Mouse (Mus musculus): ENCODE measurements around the gene Gm49361.

The Gm49361 gene

DNA sequence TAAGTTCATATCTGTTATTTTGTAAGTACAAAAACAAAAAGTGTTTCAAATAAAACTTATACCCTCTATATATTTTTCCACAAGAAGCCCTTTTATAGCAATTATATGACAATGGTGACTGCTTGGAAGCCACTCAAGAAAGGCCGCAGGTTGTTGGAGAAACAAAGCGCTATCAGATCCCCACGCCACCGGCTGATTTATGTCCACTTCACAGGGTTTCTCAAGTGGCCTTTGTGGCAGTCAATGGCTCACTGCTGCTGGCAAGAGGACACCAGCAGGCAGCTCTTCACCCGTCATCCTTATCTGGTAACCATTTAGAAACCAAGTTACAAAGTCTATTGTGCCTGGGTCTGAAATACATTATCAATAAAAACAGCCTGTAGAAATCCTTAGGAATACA is 111.8 kb downstream of the Gm49361 start:
- in situ Hi-C loops (cut with MboI, MseI) = no loop called here

DNA sequence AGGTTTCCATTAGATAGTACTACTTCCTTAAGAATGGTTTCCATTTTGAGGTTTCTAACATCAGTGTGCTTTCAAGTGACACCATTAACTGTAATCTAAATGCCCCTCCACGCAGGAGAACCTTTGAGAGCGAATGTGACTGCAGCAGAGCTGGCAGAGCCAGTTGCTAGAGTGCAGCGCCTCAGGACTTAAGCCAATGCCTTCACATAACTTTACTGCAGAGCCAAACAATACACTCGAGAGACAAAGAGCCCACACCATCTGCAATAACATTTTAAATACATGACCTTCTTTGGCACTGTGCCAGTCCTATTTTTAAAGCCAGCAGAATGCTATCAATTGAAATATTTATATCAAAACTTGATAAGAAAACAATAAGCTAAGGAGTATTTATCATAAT is 116.3 kb downstream of the Gm49361 start:
- in situ Hi-C loops (cut with MboI, MseI) = no loop called here

DNA sequence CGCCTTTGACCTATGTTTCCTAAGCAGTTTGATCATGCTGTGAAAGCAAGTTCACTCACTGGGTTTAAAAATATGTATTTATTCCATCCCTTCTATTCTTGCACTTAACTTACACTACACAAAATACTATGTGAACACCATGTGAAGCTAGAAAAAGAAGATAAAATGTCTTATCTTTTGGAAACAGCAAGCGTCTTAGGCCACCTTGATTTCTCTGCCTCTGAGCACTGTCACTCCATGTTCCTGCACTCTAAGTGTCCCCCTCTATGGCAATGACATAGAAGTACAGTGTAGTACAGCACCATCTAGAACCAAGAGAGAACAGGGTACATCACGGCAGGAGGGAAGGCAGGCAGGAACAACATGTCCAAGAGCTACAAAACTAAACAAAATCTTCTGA is 123.0 kb downstream of the Gm49361 start:
- in situ Hi-C loops (cut with MboI, MseI) = no loop called here

DNA sequence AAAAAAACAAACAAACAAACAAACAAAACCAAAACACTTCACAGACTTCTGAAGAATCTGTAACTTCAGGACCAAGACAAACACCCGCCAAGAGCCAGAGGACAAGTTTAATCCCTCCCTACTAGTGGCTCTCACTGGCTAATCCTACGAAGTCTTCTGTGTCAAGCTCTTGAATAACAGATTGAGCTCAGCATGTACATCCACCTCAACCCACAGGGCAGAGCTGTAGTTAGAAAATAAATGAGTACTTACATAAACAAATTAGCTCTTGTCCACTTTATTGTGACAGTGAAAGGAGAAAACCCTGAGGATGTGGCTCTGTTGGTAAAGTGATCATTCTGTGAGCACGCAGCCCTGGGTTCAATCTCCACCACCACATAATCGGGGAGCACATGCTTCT is 124.2 kb downstream of the Gm49361 start:
- in situ Hi-C loops (cut with MboI, MseI) = no loop called here

DNA sequence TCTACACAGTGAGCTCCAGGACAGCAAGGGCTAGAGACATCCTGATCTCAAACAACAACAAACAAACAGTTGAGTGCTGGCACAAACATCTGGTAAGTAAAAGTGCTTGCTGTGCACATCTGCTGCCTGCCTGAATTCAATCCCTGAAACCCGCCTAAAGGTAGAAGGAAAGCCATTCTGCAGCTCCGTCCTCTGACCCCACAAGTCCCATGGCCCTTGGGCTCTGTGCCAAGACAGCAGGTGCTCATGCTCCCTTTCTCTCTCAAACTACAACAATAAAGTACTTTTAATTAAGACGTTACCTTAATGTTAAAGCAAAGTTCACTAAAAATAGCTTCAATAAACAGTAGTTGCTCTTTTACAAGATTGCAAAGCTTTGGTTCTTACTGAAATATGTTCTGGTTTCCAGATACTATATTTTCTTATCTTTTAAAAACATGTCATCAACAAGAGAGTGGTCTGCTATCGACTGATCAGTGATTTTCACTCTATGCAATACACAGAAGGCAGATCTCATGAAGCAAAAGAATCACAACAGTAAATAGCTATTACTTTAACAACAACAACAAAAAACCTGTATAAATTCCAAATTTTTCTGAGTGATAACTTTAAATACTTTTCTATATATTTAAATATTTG is 125.2 kb downstream of the Gm49361 start:
- in situ Hi-C loops (cut with MboI, MseI) = no loop called here

DNA sequence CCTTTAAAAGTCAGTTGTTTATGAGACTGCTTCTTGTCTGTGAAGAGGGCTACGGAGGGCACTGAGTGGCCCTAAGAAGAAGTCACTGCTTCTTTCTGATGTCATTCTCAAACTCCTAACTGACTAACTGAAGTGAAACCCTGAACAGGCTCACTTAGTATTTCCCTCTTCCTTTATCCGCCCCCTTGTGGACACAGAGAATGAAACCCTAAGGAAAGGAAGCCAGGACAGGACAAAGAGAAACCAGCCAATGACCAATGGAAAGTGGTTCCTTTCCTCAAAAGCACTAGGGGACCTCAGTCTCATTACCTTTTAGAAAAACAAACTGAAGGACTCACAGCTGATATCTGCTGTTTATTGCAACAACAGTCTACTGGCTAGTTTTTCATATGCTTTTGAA is 126.4 kb downstream of the Gm49361 start:
- in situ Hi-C loops (cut with MboI, MseI) = no loop called here

DNA sequence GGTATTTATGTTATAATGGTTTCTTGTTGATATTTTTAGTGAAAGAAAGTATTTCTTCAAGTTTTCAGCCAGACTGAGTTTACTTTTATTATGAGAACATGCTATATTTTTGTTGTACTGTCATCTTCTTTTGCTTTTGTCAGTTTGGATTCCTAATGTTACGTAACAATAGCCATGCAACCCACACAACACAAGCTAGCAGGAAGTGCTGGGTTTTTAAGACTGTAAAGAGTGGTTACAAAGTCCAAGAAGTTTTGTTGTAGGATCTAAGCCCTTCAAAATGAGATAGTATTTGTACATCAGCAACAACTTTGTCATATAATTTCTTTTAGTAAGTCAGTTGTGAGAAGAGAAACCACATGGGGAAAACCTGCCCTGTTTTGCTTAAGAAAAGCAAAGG is 128.2 kb downstream of the Gm49361 start:
- in situ Hi-C loops (cut with MboI, MseI) = no loop called here

DNA sequence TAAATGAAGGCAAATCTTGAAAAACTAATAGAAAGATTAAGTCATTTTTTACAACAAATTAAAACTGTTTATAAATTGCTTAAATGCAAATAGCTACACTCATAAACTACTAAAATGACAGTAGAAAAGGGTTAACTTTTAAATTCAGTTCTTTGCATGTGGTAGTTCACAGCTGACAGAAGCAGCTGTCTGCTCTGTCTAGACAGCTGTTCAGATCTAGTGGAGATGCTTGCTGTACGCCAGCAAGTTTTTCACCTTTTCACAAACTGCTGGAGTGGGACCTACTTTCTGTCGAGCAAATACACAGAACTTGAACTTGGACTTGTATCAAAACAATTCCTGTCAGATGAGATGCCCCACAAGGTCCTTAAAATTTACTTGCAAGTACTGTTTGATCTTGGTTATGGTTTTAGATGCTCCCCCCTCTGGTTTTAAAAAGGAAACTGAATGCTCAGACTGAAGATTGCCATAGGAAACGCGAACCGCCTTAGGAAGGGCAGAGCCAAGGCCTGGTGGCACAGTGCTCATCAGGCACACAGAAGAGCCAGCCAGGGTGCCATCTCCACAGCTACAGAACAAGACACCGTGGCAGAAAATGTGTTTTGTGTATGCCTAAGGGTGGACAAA is 129.5 kb downstream of the Gm49361 start:
- in situ Hi-C loops (cut with MboI, MseI) = no loop called here

DNA sequence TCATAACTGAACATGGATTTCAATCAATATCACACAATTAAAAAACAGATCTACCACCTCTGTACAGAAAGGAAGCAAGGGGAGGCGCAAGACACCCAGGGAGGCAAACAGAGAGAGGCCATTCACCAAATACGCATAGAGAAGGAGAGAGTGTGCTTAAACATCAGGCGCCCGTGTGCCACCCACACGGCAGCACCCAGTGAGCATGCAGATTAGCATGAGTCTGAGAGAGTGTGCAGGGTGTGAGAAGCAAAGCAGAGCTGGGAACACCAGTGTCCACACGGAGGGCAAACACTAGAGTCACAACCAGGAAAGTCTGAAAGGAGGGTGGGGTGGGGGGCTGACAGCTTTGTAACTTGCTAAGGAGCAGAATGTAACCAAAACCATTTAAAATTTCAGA is 130.1 kb downstream of the Gm49361 start:
- in situ Hi-C loops (cut with MboI, MseI) = no loop called here

DNA sequence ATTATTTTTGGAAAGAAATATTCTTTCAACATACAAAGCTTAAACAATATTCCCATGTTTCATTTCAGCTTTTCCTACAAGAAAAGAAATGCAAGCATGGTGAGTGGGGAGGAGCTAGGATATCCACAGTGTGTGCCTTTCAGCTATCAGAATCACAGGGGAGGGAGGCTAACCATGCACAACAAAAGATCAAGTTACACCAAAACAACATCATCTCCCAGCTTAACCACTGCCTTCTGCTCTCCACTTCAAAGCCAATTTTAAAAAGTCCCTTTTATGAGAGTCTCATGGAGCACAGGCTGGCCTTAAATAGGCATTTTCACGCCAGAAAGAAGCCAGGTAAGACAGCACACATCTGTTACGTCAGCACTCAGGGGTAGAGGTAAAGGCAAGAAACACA is 134.9 kb downstream of the Gm49361 start:
- in situ Hi-C loops (cut with MboI, MseI) = no loop called here

DNA sequence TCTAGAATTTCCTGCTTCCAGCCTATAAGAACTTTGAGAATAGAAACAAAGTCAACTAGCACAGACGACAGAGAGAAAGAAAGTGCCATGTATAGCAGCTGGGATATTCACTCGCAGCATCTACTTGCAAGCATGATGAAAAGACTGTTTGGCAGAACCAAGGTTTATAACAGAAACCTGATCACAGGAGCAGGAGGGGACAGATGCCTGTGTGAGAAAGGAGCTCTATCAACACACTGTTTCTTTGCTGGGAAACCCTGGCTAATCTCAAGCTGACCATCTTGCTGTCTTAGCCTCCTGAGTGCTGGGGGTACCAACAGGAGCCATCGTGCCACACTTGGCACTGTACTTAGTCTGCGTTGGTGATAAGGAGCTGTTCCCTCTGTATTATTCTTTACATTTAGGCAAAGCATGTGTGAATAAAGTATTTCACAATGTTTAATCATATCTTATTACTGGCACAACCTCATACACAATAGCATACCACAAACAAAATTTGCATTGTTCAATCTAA is 136.0 kb downstream of the Gm49361 start:
- in situ Hi-C loops (cut with MboI, MseI) = no loop called here

DNA sequence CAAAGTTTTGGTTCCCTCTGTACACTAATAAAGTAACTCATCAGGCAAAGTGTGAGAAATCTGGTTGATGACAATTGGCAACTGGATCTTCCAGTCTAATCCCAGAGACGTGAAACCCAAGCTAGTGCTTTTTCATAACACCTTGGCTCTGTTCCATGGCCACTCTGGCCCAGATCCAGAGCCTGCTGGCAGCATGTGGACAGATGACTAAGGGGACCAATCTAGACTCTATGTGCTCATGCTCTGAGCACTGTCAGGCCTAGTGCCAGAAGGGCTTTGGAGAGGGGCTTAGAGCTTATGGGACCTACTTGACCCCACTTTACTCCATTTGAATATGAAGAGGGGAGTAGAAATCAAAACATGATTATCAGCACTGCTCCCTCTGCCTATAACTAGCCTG is 138.4 kb downstream of the Gm49361 start:
- in situ Hi-C loops (cut with MboI, MseI) = no loop called here

DNA sequence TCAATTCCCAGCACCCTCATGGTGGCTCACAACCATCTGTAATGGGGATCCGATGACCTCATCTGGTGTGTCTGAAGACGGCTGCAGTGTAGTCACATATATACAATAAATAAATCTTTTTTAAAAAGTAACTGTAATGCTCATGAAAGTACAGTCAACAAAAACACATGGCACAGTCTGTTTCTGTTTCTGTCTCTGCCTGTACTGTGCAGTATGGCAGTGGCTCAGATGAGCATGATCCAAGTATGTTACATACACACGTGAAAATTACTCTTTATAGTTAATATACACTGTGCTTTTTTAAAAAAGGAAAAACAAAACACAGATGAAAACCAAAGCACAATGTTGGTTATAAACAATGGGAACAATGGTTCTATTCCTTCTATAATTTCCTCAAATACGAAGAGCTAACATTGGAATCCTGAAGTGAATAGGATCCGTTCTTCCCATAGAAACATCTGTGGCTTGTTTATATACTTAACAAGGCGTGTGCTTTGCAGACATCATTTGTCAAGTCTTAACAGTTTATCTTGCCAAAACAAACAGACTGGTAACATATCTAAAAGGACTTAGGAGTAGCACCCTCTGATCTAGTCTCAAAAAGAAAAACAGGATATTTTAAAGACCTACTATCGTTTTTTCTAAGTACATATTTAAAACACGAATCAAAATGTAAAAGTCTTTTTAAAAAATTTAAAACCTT is 139.1 kb downstream of the Gm49361 start:
- in situ Hi-C loops (cut with MboI, MseI) = no loop called here

DNA sequence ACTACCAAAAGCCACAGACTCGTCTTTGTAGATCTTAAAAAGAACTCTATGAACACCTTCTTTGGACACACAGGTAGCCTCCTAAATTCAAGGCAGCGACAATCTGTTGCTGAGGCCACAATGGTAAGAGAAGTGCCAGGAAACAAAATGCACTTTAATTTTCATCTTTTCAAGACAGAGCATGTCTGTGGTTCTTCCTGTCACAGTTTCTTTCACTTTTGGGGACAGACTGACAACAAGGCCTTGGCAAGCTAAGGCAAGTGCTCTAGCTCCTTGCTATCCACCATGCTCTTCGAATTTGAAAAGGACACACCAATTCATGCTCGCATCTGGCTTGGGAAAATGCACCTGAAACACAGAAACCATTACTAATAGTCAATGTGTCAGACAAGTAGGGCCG is 152.6 kb downstream of the Gm49361 start:
- in situ Hi-C loops (cut with MboI, MseI) = no loop called here
